Mouse (Mus musculus) brain, embryonic 14.5 days (tissue): Measurements from ENCODE around the gene Gm19668.
"Not testable (repeated sequence)": the region's sequence is repeated elsewhere in the genome, so short reads cannot be mapped to it uniquely, and the experiment has no call there.

Experiments used
- CTCF ChIP-seq: fragments of 200-500 bp; IDR thresholded peaks from 2 replicates; pipeline ENCODE4 v1.5.1; 2012; ENCODE audit warnings: inconsistent platforms, mild to moderate bottlenecking, moderate library complexity, borderline replicate concordance; ENCODE audit not compliant: insufficient read depth, insufficient read length; ENCODE audit errors: extremely low read depth
- POLR2A ChIP-seq: fragments of 200-500 bp; IDR thresholded peaks from 2 replicates; pipeline ENCODE4 v1.6.1; 2012; ENCODE audit warnings: mild to moderate bottlenecking, inconsistent platforms, borderline replicate concordance; ENCODE audit not compliant: poor library complexity, insufficient read depth, insufficient read length, severe bottlenecking; ENCODE audit errors: extremely low read depth

- not testable (repeated sequence) for TF ChIP-seq CTCF, POLR2A
Measured at GRCm38 (mm10) chr10:77772142-77772541, 26.8 kb downstream of the Gm19668 start.
